Mouse (Mus musculus) neural tube, embryonic 12.5 days (tissue): ENCODE results near the gene Ggta1. TPM values are rescaled to one million over a fixed set of nuclear protein-coding genes. Genes with fewer than 3 reads are reported as not detected.
A peak's percentile ranks its signal among the peaks of the same experiment; 100 is the strongest.

Source experiments
- ATAC-seq: fragments of 200-750 bp; cut with Nextera tagmentation; 2 replicates; pipeline ENCODE4 v1.8.0; 2017; ENCODE audit warnings: low read depth, mild to moderate bottlenecking, moderate TSS enrichment, moderate library complexity; ENCODE audit not compliant: low FRiP score
- H3K27ac ChIP-seq: fragments of 300-500 bp; sonication (generic); 2 replicates; pipeline ENCODE4 v1.5.1; 2016
- H3K27me3 ChIP-seq: fragments of 300-500 bp; sonication (generic); replicated peaks from 2 replicates; pipeline ENCODE4 v1.6.1; 2016; ENCODE audit warnings: mild to moderate bottlenecking
- H3K36me3 ChIP-seq: fragments of 300-500 bp; sonication (generic); 2 replicates; pipeline ENCODE4 v1.6.1; 2016; ENCODE audit warnings: mild to moderate bottlenecking
- H3K4me1 ChIP-seq: fragments of 300-500 bp; sonication (generic); 2 replicates; pipeline ENCODE4 v1.6.1; 2016
- H3K4me2 ChIP-seq: fragments of 300-500 bp; sonication (generic); replicated peaks from 2 replicates; pipeline ENCODE4 v1.6.1; 2016; ENCODE audit warnings: mild to moderate bottlenecking
- H3K4me3 ChIP-seq: fragments of 300-500 bp; sonication (generic); 2 replicates; pipeline ENCODE4 v1.5.1; 2016
- H3K9ac ChIP-seq: fragments of 300-500 bp; sonication (generic); 2 replicates; pipeline ENCODE4 v1.6.1; 2016; ENCODE audit warnings: mild to moderate bottlenecking
- H3K9me3 ChIP-seq: fragments of 300-500 bp; sonication (generic); 2 replicates; pipeline ENCODE4 v1.6.1; 2016; ENCODE audit warnings: mild to moderate bottlenecking
- WGBS: fragments of 180-500 bp; shearing (Covaris S2); methylation state at CpG from one replicate; pipeline ENCODE4 v1.1.7; 2016; 5-methylcytosine and 5-hydroxymethylcytosine counted together
- polyA plus RNA-seq: library from polyadenylated mRNA; unstranded; fragments of >200 nt; fragmentation: Nextera tagmentation; extraction: Ambion mirVana; gene quantifications from 2 replicates; pipeline ENCODE4 v1.2.1, GENCODE M21; 2016

Ggta1 gene
- polyA plus RNA-seq, 1 experiment from 2014 or later, result 9.5 TPM

GRCm38 (mm10) chr2:35503021-35503722 is 40.1 kb upstream of the Ggta1 start:
- H3K27me3 ChIP-seq, result no peaks in the 10 kb centered on the region
- no peak for ATAC-seq
- peaks cover 10% of the 10 kb centered on the region; the same call in 1 of the 2 replicates for H3K4me1 ChIP-seq
- no peak overlapping the region for H3K4me3 ChIP-seq
- no peaks in the 10 kb centered on the region for H3K9me3 ChIP-seq
- H3K36me3 ChIP-seq, result no peaks in the 10 kb centered on the region
- H3K9ac ChIP-seq, result no peak overlapping the region
- no peak overlapping the region for H3K27ac ChIP-seq
- no peak overlapping the region for H3K4me2 ChIP-seq
- 81% methylated on average over 12 of the region's 12 CpGs for WGBS

GRCm38 (mm10) chr2:35502561-35502960 is 39.5 kb upstream of the Ggta1 start:
- H3K4me1 ChIP-seq, result peaks cover 10% of the 10 kb centered on the region; the same call in 1 of the 2 replicates
- H3K36me3 ChIP-seq, result no peaks in the 10 kb centered on the region
- no peaks in the 10 kb centered on the region for H3K27me3 ChIP-seq
- H3K9ac ChIP-seq, result no peak overlapping the region
- no peak for ATAC-seq
- H3K27ac ChIP-seq, result no peak overlapping the region
- H3K4me3 ChIP-seq, result no peak overlapping the region
- no peak overlapping the region for H3K4me2 ChIP-seq
- no peaks in the 10 kb centered on the region for H3K9me3 ChIP-seq
- 91% methylated on average over 3 of the region's 3 CpGs for WGBS

GRCm38 (mm10) chr2:35499474-35499873 is 36.4 kb upstream of the Ggta1 start:
- Histone ChIP-seq H3K4me3 (no peak overlapping the region), H3K4me2 (no peak overlapping the region), H3K9me3 (no peaks in the 10 kb centered on the region), H3K27me3 (no peaks in the 10 kb centered on the region), H3K4me1 (peaks cover 4% of the 10 kb centered on the region; the same call in 1 of the 2 replicates), H3K9ac (no peak overlapping the region), H3K36me3 (no peaks in the 10 kb centered on the region), H3K27ac (no peak overlapping the region)
- WGBS, result 86% methylated on average over 7 of the region's 7 CpGs
- ATAC-seq, result no peak

- ATAC-seq, result no peak
- no peak overlapping the region for H3K27ac ChIP-seq
- H3K4me3 ChIP-seq, result no peak overlapping the region
- peaks cover 4% of the 10 kb centered on the region; the same call in 1 of the 2 replicates for H3K4me1 ChIP-seq
- H3K9me3 ChIP-seq, result no peaks in the 10 kb centered on the region
- WGBS, result 86% methylated on average over 3 of the region's 3 CpGs
- H3K4me2 ChIP-seq, result no peak overlapping the region
- no peaks in the 10 kb centered on the region for H3K27me3 ChIP-seq
- H3K36me3 ChIP-seq, result no peaks in the 10 kb centered on the region
- H3K9ac ChIP-seq, result no peak overlapping the region
Measured at GRCm38 (mm10) chr2:35498961-35499360, 35.9 kb upstream of the Ggta1 start.

GRCm38 (mm10) chr2:35497662-35498196 is 34.7 kb upstream of the Ggta1 start:
- H3K9ac ChIP-seq, result no peak overlapping the region
- no peak overlapping the region for H3K27ac ChIP-seq
- H3K4me3 ChIP-seq, result no peak overlapping the region
- H3K9me3 ChIP-seq, result no peaks in the 10 kb centered on the region
- H3K4me1 ChIP-seq, result no peaks in the 10 kb centered on the region
- ATAC-seq, result no peak
- no peak overlapping the region for H3K4me2 ChIP-seq
- 81% methylated on average over 2 of the region's 2 CpGs for WGBS
- no peaks in the 10 kb centered on the region for H3K36me3 ChIP-seq
- H3K27me3 ChIP-seq, result no peaks in the 10 kb centered on the region

GRCm38 (mm10) chr2:35496279-35497013 is 33.4 kb upstream of the Ggta1 start:
- Histone ChIP-seq H3K9me3 (no peaks in the 10 kb centered on the region), H3K27ac (no peak overlapping the region), H3K9ac (no peak overlapping the region), H3K4me1 (no peaks in the 10 kb centered on the region), H3K4me2 (no peak overlapping the region), H3K4me3 (no peak overlapping the region), H3K27me3 (no peaks in the 10 kb centered on the region), H3K36me3 (no peaks in the 10 kb centered on the region)
- 75% methylated on average over 5 of the region's 5 CpGs for WGBS
- no peak for ATAC-seq

- Histone ChIP-seq H3K27me3 (no peaks in the 10 kb centered on the region), H3K36me3 (no peaks in the 10 kb centered on the region), H3K27ac (no peak overlapping the region), H3K9me3 (no peaks in the 10 kb centered on the region), H3K4me3 (no peak overlapping the region), H3K9ac (no peak overlapping the region), H3K4me1 (0 out of 2 replicates have a peak, but pooled peaks cover 1% of the 10 kb centered on the region), H3K4me2 (no peak overlapping the region)
- ATAC-seq, result no peak
- WGBS, result 89% methylated on average over 16 of the region's 16 CpGs
Measured at GRCm38 (mm10) chr2:35495486-35496278, 32.7 kb upstream of the Ggta1 start.

- Histone ChIP-seq H3K9ac (no peak overlapping the region), H3K4me3 (no peak overlapping the region), H3K9me3 (no peaks in the 10 kb centered on the region), H3K27ac (no peak overlapping the region), H3K27me3 (no peaks in the 10 kb centered on the region), H3K4me1 (peaks cover 5% of the 10 kb centered on the region; the same call in 1 of the 2 replicates), H3K4me2 (no peak overlapping the region), H3K36me3 (no peaks in the 10 kb centered on the region)
- WGBS, result 90% methylated on average over 7 of the region's 7 CpGs
- ATAC-seq, result no peak
Measured at GRCm38 (mm10) chr2:35493566-35493965, 30.5 kb upstream of the Ggta1 start.

- Histone ChIP-seq H3K4me1 (peaks cover 5% of the 10 kb centered on the region; the same call in 1 of the 2 replicates), H3K36me3 (no peaks in the 10 kb centered on the region), H3K9me3 (no peaks in the 10 kb centered on the region), H3K4me3 (no peak overlapping the region), H3K9ac (no peak overlapping the region), H3K27ac (no peak overlapping the region), H3K4me2 (no peak overlapping the region), H3K27me3 (no peaks in the 10 kb centered on the region)
- ATAC-seq, result no peak
- WGBS, result 89% methylated on average over 24 of the region's 24 CpGs
Measured at GRCm38 (mm10) chr2:35491151-35491550, 28.1 kb upstream of the Ggta1 start.

GRCm38 (mm10) chr2:35490458-35491111 is 27.6 kb upstream of the Ggta1 start:
- Histone ChIP-seq H3K27ac (no peak overlapping the region), H3K4me2 (0 out of 2 replicates have a peak overlapping the region, but pooled peaks have one; percentile 7), H3K9me3 (no peaks in the 10 kb centered on the region), H3K36me3 (no peaks in the 10 kb centered on the region), H3K4me1 (peaks cover 5% of the 10 kb centered on the region; the same call in 1 of the 2 replicates), H3K4me3 (no peak overlapping the region), H3K9ac (no peak overlapping the region), H3K27me3 (no peaks in the 10 kb centered on the region)
- no peak for ATAC-seq
- WGBS, result 24% methylated on average over 17 of the region's 17 CpGs

GRCm38 (mm10) chr2:35487700-35488099 is 24.7 kb upstream of the Ggta1 start:
- WGBS, result 75% methylated on average over 3 of the region's 3 CpGs
- no peak for ATAC-seq
- H3K27ac ChIP-seq, result no peak overlapping the region
- no peaks in the 10 kb centered on the region for H3K9me3 ChIP-seq
- no peak overlapping the region for H3K4me3 ChIP-seq
- H3K27me3 ChIP-seq, result no peaks in the 10 kb centered on the region
- no peaks in the 10 kb centered on the region for H3K36me3 ChIP-seq
- no peak overlapping the region for H3K9ac ChIP-seq
- H3K4me2 ChIP-seq, result no peak overlapping the region
- peaks cover 5% of the 10 kb centered on the region; the same call in 1 of the 2 replicates for H3K4me1 ChIP-seq
